Mouse (Mus musculus): Measurements from ENCODE around the gene Gabpb2. TPM values are rescaled to one million over a fixed set of nuclear protein-coding genes. Genes with fewer than 3 reads are reported as not detected.
A peak's percentile ranks its signal among the peaks of the same experiment; 100 is the strongest.

The Gabpb2 gene
- polyA plus RNA-seq, 1 experiment from 2014 or later: 7.0 TPM

DNA sequence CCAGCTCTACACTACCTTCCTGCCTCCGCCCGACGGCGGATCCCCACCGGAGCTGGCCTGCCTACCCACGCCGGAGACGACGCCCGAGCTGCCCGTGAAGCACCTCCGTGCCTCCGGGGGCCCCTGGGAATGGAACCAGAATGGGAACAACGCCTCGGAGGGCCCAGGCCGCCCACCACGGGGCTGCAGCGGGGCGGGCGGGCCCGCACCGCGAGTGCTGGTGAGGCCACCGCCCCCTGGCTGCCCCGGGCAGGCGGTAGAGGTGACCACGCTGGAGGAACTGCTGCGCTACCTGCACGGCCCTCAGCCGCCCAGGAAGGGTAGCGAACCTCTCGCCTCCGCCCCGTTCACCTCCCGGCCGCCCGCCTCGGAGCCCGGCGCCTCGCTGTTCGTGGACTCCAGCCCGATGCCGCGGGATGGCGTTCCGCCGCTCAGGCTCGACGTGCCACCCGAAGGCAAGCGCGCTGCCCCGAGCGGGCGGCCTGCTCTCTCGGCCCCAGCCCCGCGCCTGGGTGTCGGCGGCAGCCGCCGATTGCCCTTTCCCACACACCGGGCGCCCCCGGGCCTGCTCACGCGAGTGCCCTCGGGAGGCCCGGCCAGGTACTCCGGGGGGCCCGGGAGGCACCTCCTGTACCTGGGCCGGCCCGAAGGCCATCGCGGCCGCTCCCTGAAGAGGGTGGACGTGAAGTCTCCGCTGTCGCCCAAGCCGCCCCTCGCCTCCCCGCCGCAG, 45.0 kb downstream of the Gabpb2 start:
- Histone ChIP-seq H3K4me3 (ENCODE audit: low read depth, low read length) (peak overlapping the region; percentile 38; the same call in 1 of the 2 replicates), H3K9me3 (replicated peaks; ENCODE audit: control insufficient read depth, low read length) (no peaks in the 10 kb centered on the region), H3K4me1 (ENCODE audit: control insufficient read depth, low read depth, low read length) (peaks cover 7% of the 10 kb centered on the region), H3K36me3 (ENCODE audit: control insufficient read depth, insufficient read depth) (no peaks in the 10 kb centered on the region), H3K9ac (ENCODE audit: low read depth, low read length) (no peak overlapping the region), H3K27ac (ENCODE audit: low read length) (no peak overlapping the region), H3K27me3 (ENCODE audit: control insufficient read depth, insufficient read depth, low read depth, low read length) (peaks cover 55% of the 10 kb centered on the region), H3K4me2 (ENCODE audit: low read depth, low read length) (peak overlapping the region; percentile 60)
- 15% methylated on average over 83 of the region's 84 CpGs for WGBS (ENCODE audit: insufficient replicate concordance)
- ATAC-seq (ENCODE audit: low read depth): no peak

DNA sequence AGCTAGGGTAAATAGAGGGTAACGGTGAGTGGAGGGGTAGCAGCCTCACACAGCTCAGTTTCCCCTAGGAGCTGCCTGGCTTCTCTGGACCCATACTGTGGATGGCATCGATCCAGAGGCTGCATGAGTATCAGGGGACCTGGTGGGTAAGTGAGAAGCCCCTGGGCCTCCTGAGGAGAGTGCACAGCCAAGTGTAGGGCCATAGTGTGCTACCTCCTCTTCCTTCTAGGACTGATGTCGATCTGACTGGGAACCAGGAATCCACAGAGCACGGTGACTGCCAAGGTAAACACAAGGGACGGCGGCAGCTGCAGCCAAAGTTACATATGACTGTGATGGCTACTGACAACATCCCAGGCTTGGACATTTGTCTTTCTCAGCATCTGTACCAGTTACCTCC, 46.6 kb downstream of the Gabpb2 start:
- no peak overlapping the region for H3K4me2 ChIP-seq (ENCODE audit: low read depth, low read length)
- no peak for ATAC-seq (ENCODE audit: low read depth)
- no peak overlapping the region for H3K4me3 ChIP-seq (ENCODE audit: low read depth, low read length)
- 76% methylated on average over 6 of the region's 6 CpGs for WGBS (ENCODE audit: insufficient replicate concordance)
- no peak overlapping the region for H3K27ac ChIP-seq (ENCODE audit: low read length)
- H3K9ac ChIP-seq (ENCODE audit: low read depth, low read length): no peak overlapping the region
- peaks cover 7% of the 10 kb centered on the region for H3K4me1 ChIP-seq (ENCODE audit: control insufficient read depth, low read depth, low read length)
- no peaks in the 10 kb centered on the region for H3K36me3 ChIP-seq (ENCODE audit: control insufficient read depth, insufficient read depth)
- H3K27me3 ChIP-seq (ENCODE audit: control insufficient read depth, insufficient read depth, low read depth, low read length): peaks cover 61% of the 10 kb centered on the region
- no peaks in the 10 kb centered on the region for H3K9me3 ChIP-seq (replicated peaks; ENCODE audit: control insufficient read depth, low read length)

- H3K9me3 ChIP-seq (replicated peaks; ENCODE audit: control insufficient read depth, low read length): no peaks in the 10 kb centered on the region
- no peak overlapping the region for H3K9ac ChIP-seq (ENCODE audit: low read depth, low read length)
- ATAC-seq (ENCODE audit: low read depth): no peak
- H3K27ac ChIP-seq (ENCODE audit: low read length): no peak overlapping the region
- no peak overlapping the region for H3K4me3 ChIP-seq (ENCODE audit: low read depth, low read length)
- peaks cover 58% of the 10 kb centered on the region for H3K27me3 ChIP-seq (ENCODE audit: control insufficient read depth, insufficient read depth, low read depth, low read length)
- no peak overlapping the region for H3K4me2 ChIP-seq (ENCODE audit: low read depth, low read length)
- 75% methylated on average over 10 of the region's 10 CpGs for WGBS (ENCODE audit: insufficient replicate concordance)
- H3K36me3 ChIP-seq (ENCODE audit: control insufficient read depth, insufficient read depth): no peaks in the 10 kb centered on the region
- peaks cover 7% of the 10 kb centered on the region for H3K4me1 ChIP-seq (ENCODE audit: control insufficient read depth, low read depth, low read length)
Observed at GRCm38 (mm10) chr3:95169996-95170395, 47.7 kb downstream of the Gabpb2 start.

DNA sequence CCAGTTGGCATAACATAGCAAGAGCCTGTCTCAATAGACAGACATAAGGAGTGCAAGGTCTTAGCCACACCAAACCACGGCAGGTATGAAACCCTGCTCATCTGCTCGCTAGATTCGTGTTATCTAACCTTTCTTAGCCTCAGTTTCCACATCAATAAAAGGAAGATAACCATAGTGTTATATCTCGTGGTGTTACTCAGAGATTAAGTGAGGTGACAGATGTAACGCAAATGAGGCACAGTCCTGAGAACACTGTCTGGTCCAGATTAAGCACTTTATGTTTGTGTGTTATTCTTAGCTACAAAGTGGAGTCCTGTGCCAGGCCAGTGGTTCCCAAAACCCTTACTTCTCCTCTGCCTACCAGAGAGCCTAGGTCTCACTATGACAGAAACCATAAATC, 52.9 kb downstream of the Gabpb2 start:
- peaks cover 45% of the 10 kb centered on the region for H3K27me3 ChIP-seq (ENCODE audit: control insufficient read depth, insufficient read depth, low read depth, low read length)
- H3K36me3 ChIP-seq (ENCODE audit: control insufficient read depth, insufficient read depth): no peaks in the 10 kb centered on the region
- H3K4me3 ChIP-seq (ENCODE audit: low read depth, low read length): no peak overlapping the region
- 22% methylated on average over 5 of the region's 5 CpGs for WGBS (ENCODE audit: insufficient replicate concordance)
- no peak overlapping the region for H3K27ac ChIP-seq (ENCODE audit: low read length)
- no peak overlapping the region for H3K4me2 ChIP-seq (ENCODE audit: low read depth, low read length)
- H3K4me1 ChIP-seq (ENCODE audit: control insufficient read depth, low read depth, low read length): peaks cover 9% of the 10 kb centered on the region
- no peaks in the 10 kb centered on the region for H3K9me3 ChIP-seq (replicated peaks; ENCODE audit: control insufficient read depth, low read length)
- no peak for ATAC-seq (ENCODE audit: low read depth)
- no peak overlapping the region for H3K9ac ChIP-seq (ENCODE audit: low read depth, low read length)

DNA sequence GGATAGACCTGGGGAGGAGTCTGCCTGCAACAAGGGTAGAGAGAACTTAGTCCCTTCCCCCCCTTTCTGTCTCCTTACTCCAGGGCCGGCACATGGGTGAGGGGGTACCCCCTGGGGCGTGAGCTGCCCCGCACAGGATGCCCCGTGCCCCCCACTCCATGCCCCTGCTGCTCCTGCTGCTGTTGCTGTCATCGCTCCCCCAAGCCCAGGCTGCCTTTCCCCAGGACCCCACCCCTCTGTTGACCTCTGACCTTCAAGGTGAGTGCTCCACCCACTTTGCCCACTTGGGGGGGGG, 53.5 kb downstream of the Gabpb2 start:
- Histone ChIP-seq H3K9me3 (replicated peaks; ENCODE audit: control insufficient read depth, low read length) (no peaks in the 10 kb centered on the region), H3K36me3 (ENCODE audit: control insufficient read depth, insufficient read depth) (no peaks in the 10 kb centered on the region), H3K4me2 (ENCODE audit: low read depth, low read length) (no peak overlapping the region), H3K4me1 (ENCODE audit: control insufficient read depth, low read depth, low read length) (peaks cover 15% of the 10 kb centered on the region), H3K4me3 (ENCODE audit: low read depth, low read length) (no peak overlapping the region), H3K9ac (ENCODE audit: low read depth, low read length) (no peak overlapping the region), H3K27ac (ENCODE audit: low read length) (no peak overlapping the region), H3K27me3 (ENCODE audit: control insufficient read depth, insufficient read depth, low read depth, low read length) (peaks cover 42% of the 10 kb centered on the region)
- ATAC-seq (ENCODE audit: low read depth): no peak
- WGBS (ENCODE audit: insufficient replicate concordance): 58% methylated on average over 5 of the region's 5 CpGs

DNA sequence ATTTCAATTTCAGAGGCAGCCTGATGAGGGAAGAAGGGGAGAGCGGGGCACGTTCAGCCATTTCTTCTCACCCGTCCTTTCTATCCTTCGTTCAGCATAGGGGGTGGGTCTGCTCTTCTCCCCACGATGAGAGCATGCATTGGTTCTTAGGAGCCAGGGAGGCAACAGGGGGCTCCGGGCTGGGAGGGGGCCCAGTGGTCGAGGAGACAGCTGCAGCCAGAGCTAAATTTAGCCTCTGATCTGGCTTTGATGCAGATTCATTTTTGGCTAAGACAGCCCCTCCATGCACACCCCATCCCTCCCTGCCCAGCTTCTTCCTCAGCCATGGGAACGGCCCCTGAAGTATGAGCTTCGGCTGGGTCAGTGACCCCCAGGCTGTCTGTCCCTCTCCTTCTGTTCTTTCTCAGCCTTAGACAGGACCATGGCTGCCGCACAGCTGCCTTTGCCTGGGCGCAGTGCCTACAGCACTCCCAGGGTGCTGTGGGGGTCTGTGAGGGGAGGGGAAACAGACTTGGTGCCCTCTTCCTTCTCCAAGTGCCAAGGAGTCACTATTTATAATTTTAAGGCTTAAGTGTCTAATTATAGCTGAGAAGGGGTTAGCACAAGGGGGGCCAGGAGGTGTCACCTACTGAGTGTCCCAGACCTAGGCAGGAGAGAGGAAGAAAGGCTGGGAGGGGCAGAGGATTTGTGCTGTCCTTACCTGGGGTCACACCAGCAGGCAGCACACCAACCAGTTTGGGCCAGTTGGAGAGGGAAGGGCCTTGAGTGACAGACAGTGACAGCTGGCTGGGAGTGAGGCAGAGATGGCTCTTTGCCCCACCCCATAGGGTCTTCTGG, 54.1 kb downstream of the Gabpb2 start:
- 62% methylated on average over 11 of the region's 11 CpGs for WGBS (ENCODE audit: insufficient replicate concordance)
- H3K4me1 ChIP-seq (ENCODE audit: control insufficient read depth, low read depth, low read length): peaks cover 15% of the 10 kb centered on the region
- H3K4me2 ChIP-seq (ENCODE audit: low read depth, low read length): no peak overlapping the region
- no peak overlapping the region for H3K27ac ChIP-seq (ENCODE audit: low read length)
- no peak overlapping the region for H3K4me3 ChIP-seq (ENCODE audit: low read depth, low read length)
- no peaks in the 10 kb centered on the region for H3K36me3 ChIP-seq (ENCODE audit: control insufficient read depth, insufficient read depth)
- no peaks in the 10 kb centered on the region for H3K9me3 ChIP-seq (replicated peaks; ENCODE audit: control insufficient read depth, low read length)
- H3K27me3 ChIP-seq (ENCODE audit: control insufficient read depth, insufficient read depth, low read depth, low read length): peaks cover 39% of the 10 kb centered on the region
- ATAC-seq (ENCODE audit: low read depth): no peak
- H3K9ac ChIP-seq (ENCODE audit: low read depth, low read length): no peak overlapping the region

DNA sequence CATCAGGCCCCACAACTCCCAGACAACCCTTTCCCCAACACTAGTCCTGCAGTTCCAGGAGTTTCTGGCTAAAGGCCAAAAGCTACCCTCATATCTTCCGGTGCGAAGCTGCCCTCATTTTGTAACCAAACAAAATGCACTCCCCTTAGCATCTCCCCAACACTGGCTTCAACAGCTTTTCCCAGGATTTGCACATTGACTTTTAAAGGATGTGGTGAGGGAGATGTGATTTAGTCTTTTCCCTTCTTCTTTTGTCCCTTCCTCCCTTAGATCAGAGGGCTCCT, 55.4 kb downstream of the Gabpb2 start:
- H3K4me3 ChIP-seq (ENCODE audit: low read depth, low read length): no peak overlapping the region

DNA sequence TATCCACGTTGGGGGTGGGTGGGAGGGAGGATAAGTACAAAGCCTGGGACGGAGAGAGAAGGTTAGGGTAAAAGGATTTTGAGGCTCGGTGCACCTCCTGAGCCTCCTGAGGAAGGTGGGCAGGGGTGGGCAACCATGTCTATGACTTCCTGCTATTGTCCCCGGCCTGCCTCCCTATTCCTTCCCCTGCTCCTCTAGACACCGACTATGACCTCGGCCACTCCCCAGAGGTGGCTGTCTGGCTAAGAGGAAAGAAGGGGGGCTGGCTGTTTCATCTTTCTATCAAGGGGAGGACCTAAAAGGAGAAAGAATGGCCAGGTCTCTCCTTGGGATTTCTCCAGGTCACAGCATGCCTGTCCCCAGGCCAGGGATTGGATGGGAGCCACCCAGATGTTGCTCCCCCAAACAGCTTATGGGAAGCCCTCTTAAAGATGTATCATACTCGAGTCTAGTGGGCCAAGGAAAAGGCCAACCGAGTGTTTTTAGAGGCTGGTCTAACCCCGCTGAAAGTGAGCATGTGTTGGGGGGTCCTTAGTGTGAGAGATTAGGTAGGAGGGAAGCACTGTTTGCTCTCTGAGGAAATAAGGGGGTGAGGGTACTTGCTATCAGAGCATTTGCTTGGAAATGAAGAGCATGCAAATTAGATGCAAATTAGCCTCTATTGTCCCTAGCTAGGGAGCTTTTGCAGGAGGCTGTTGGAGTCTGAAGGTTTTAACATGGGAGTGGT, 55.9 kb downstream of the Gabpb2 start:
- Histone ChIP-seq H3K27ac (ENCODE audit: low read length) (no peak overlapping the region), H3K4me3 (ENCODE audit: low read depth, low read length) (peak overlapping the region; percentile 62; the same call in 1 of the 2 replicates), H3K27me3 (ENCODE audit: control insufficient read depth, insufficient read depth, low read depth, low read length) (peaks cover 33% of the 10 kb centered on the region), H3K9ac (ENCODE audit: low read depth, low read length) (no peak overlapping the region), H3K4me1 (ENCODE audit: control insufficient read depth, low read depth, low read length) (peaks cover 15% of the 10 kb centered on the region), H3K4me2 (ENCODE audit: low read depth, low read length) (peak overlapping the region; percentile 81; the same call in 1 of the 2 replicates), H3K36me3 (ENCODE audit: control insufficient read depth, insufficient read depth) (no peaks in the 10 kb centered on the region), H3K9me3 (replicated peaks; ENCODE audit: control insufficient read depth, low read length) (no peaks in the 10 kb centered on the region)
- 15% methylated on average over 9 of the region's 9 CpGs for WGBS (ENCODE audit: insufficient replicate concordance)
- no peak for ATAC-seq (ENCODE audit: low read depth)

More for the DNA sequence above, 55.4 kb downstream of the Gabpb2 start:
- no peak overlapping the region for H3K9ac ChIP-seq (ENCODE audit: low read depth, low read length)
- H3K27ac ChIP-seq (ENCODE audit: low read length): no peak overlapping the region
- no peak overlapping the region for H3K4me2 ChIP-seq (ENCODE audit: low read depth, low read length)
- peaks cover 35% of the 10 kb centered on the region for H3K27me3 ChIP-seq (ENCODE audit: control insufficient read depth, insufficient read depth, low read depth, low read length)
- ATAC-seq (ENCODE audit: low read depth): no peak
- H3K4me1 ChIP-seq (ENCODE audit: control insufficient read depth, low read depth, low read length): peaks cover 15% of the 10 kb centered on the region
- no peaks in the 10 kb centered on the region for H3K9me3 ChIP-seq (replicated peaks; ENCODE audit: control insufficient read depth, low read length)
- 64% methylated on average over 2 of the region's 2 CpGs for WGBS (ENCODE audit: insufficient replicate concordance)
- H3K36me3 ChIP-seq (ENCODE audit: control insufficient read depth, insufficient read depth): no peaks in the 10 kb centered on the region
